Mouse (Mus musculus) CH12.LX (cell line): ENCODE measurements at regions not wholly inside any gene's neighbourhood (a gene's known extent, or its start where the extent isn't known, plus 50 kb on each side); places are given as distances from the start of the nearest gene placed in this dataset.

Source experiments
- DNase-seq: peaks from one replicate; pipeline ENCODE4 v3.0.0-alpha.2; 2013; ENCODE audit errors: extremely low read depth
- H3K27ac ChIP-seq: 2 replicates; pipeline ENCODE4 v1.5.1; 2012; ENCODE audit warnings: low read depth, mild to moderate bottlenecking, control low read depth, moderate library complexity; ENCODE audit not compliant: insufficient read depth
- H3K27me3 ChIP-seq: replicated peaks from 2 replicates; pipeline ENCODE3; 2012; ENCODE audit warnings: inconsistent platforms
- H3K36me3 ChIP-seq, 2 experiments: replicated peaks in 1 of 2; 2 replicates each; pipeline versions ENCODE3 to v1.6.1; 2012; ENCODE audit warnings: inconsistent platforms in 1 of 2, low read length in 1 of 2, mild to moderate bottlenecking in 1 of 2, mixed read lengths in 1 of 2, moderate library complexity in 1 of 2; ENCODE audit not compliant: control insufficient read depth in 1 of 2, insufficient read depth in 1 of 2
- H3K4me1 ChIP-seq, 2 experiments: 2 replicates each; pipeline ENCODE4 v1.6.1; 2012; ENCODE audit warnings: inconsistent platforms in 1 of 2, moderate library complexity in 1 of 2; ENCODE audit not compliant: insufficient read depth in 2 of 2, control insufficient read depth in 1 of 2
- H3K4me2 ChIP-seq: 2 replicates; pipeline ENCODE4 v1.6.1; 2012; ENCODE audit warnings: low read depth, mild to moderate bottlenecking, control low read depth; ENCODE audit not compliant: poor library complexity, insufficient read depth, severe bottlenecking
- H3K4me3 ChIP-seq, 3 experiments: fragments of 150-350 bp in 1 of 3; sonication (generic) in 1 of 3; replicated peaks in 1 of 3; 2 replicates each; pipeline versions ENCODE3 to v1.5.1; 2011 to 2012; ENCODE audit warnings: low read depth in 2 of 3, low read length in 2 of 3, mild to moderate bottlenecking in 2 of 3, moderate library complexity in 2 of 3, control low read depth in 1 of 3, improper control_type of control experiment in 1 of 3, inconsistent platforms in 1 of 3, mixed read lengths in 1 of 3; ENCODE audit not compliant: poor library complexity in 1 of 3
- H3K79me2 ChIP-seq: replicated peaks from 2 replicates; pipeline ENCODE4 v1.6.1; 2012; ENCODE audit warnings: mild to moderate bottlenecking, moderate library complexity; ENCODE audit not compliant: control insufficient read depth, poor library complexity, insufficient read depth, severe bottlenecking; ENCODE audit errors: extremely low read depth
- H3K9ac ChIP-seq: 2 replicates; pipeline ENCODE4 v1.6.1; 2012; ENCODE audit warnings: low read depth, mild to moderate bottlenecking, control low read depth, moderate library complexity; ENCODE audit not compliant: insufficient read depth
- H3K9me3 ChIP-seq: replicated peaks from 2 replicates; pipeline ENCODE3; 2012; ENCODE audit warnings: low read length, inconsistent platforms, mixed read lengths
- BHLHE40 ChIP-seq: IDR thresholded peaks from 2 replicates; pipeline ENCODE4 v1.6.1; 2011; ENCODE audit warnings: mild to moderate bottlenecking, low read depth, low read length, improper control_type of control experiment
- CHD1 ChIP-seq: IDR thresholded peaks from 2 replicates; pipeline ENCODE4 v1.6.1; 2012; ENCODE audit warnings: low read depth, low read length, improper control_type of control experiment, inconsistent platforms
- CHD2 ChIP-seq: IDR thresholded peaks from 2 replicates; pipeline ENCODE4 v1.6.1; 2011; ENCODE audit warnings: low read length, improper control_type of control experiment
- CTCF ChIP-seq, 2 experiments: IDR thresholded peaks in 1 of 2; conservative IDR thresholded peaks in 1 of 2; 2 replicates each; pipeline ENCODE4 v1.5.1; 2011 to 2012; ENCODE audit warnings: low read depth in 2 of 2, low read length in 2 of 2, improper control_type of control experiment in 1 of 2, inconsistent platforms in 1 of 2, mild to moderate bottlenecking in 1 of 2, moderate library complexity in 1 of 2
- E2F4 ChIP-seq: IDR thresholded peaks from 2 replicates; pipeline ENCODE4 v1.6.1; 2011; ENCODE audit warnings: low read depth, low read length, improper control_type of control experiment; ENCODE audit not compliant: insufficient replicate concordance
- ELF1 ChIP-seq: IDR thresholded peaks from 2 replicates; pipeline ENCODE4 v1.6.1; 2014; ENCODE audit warnings: low read depth, mild to moderate bottlenecking, inconsistent platforms, low read length, improper control_type of control experiment
- EP300 ChIP-seq: IDR thresholded peaks from 2 replicates; pipeline ENCODE4 v1.6.1; 2011; ENCODE audit warnings: low read length, improper control_type of control experiment
- ETS1 ChIP-seq: conservative IDR thresholded peaks from 2 replicates; pipeline ENCODE4 v1.6.1; 2012; ENCODE audit warnings: low read depth, mild to moderate bottlenecking, inconsistent platforms, low read length, improper control_type of control experiment, moderate library complexity
- GABPA ChIP-seq: IDR thresholded peaks from 2 replicates; pipeline ENCODE4 v1.6.1; 2012; ENCODE audit warnings: low read depth, low read length, improper control_type of control experiment, inconsistent platforms; ENCODE audit not compliant: insufficient replicate concordance
- HCFC1 ChIP-seq: IDR thresholded peaks from 2 replicates; pipeline ENCODE4 v1.6.1; 2012; ENCODE audit warnings: low read depth, mild to moderate bottlenecking, inconsistent platforms, low read length, improper control_type of control experiment
- IRF4 ChIP-seq: IDR thresholded peaks from 2 replicates; pipeline ENCODE4 v1.6.1; 2014; ENCODE audit warnings: low read depth, mild to moderate bottlenecking, inconsistent platforms, low read length, improper control_type of control experiment
- JUN ChIP-seq: IDR thresholded peaks from 2 replicates; pipeline ENCODE4 v1.6.1; 2011; ENCODE audit warnings: low read depth, mild to moderate bottlenecking, low read length, improper control_type of control experiment, moderate library complexity; ENCODE audit not compliant: insufficient read depth
- JUND ChIP-seq: conservative IDR thresholded peaks from 2 replicates; pipeline ENCODE4 v1.6.1; 2011; ENCODE audit warnings: low read depth, low read length, improper control_type of control experiment
- KAT2A ChIP-seq: IDR thresholded peaks from 2 replicates; pipeline ENCODE4 v1.6.1; 2012; ENCODE audit warnings: low read length, improper control_type of control experiment, inconsistent platforms; ENCODE audit not compliant: insufficient replicate concordance
- MAFK ChIP-seq: IDR thresholded peaks from 2 replicates; pipeline ENCODE4 v1.6.1; 2011; ENCODE audit warnings: low read length, improper control_type of control experiment; ENCODE audit not compliant: insufficient replicate concordance
- MAX ChIP-seq: IDR thresholded peaks from 2 replicates; pipeline ENCODE4 v1.6.1; 2011; ENCODE audit warnings: low read length, improper control_type of control experiment
- MAZ ChIP-seq: IDR thresholded peaks from 2 replicates; pipeline ENCODE4 v1.6.1; 2012; ENCODE audit warnings: low read depth, mild to moderate bottlenecking, inconsistent platforms, low read length, improper control_type of control experiment, moderate library complexity
- MEF2A ChIP-seq: IDR thresholded peaks from 2 replicates; pipeline ENCODE4 v1.6.1; 2014; ENCODE audit warnings: low read depth, mild to moderate bottlenecking, inconsistent platforms, low read length, improper control_type of control experiment, borderline replicate concordance
- MXI1 ChIP-seq: IDR thresholded peaks from 2 replicates; pipeline ENCODE4 v1.6.1; 2011; ENCODE audit warnings: mild to moderate bottlenecking, low read depth, low read length, improper control_type of control experiment
- MYC ChIP-seq: IDR thresholded peaks from 2 replicates; pipeline ENCODE4 v1.6.1; 2011; ENCODE audit warnings: low read depth, mild to moderate bottlenecking, improper control_type of control experiment, low read length
- NELFE ChIP-seq: IDR thresholded peaks from 2 replicates; pipeline ENCODE4 v1.6.1; 2011; ENCODE audit warnings: low read depth, low read length, improper control_type of control experiment
- NRF1 ChIP-seq: IDR thresholded peaks from 2 replicates; pipeline ENCODE4 v1.6.1; 2014; ENCODE audit warnings: low read depth, mild to moderate bottlenecking, inconsistent platforms, low read length, improper control_type of control experiment, moderate library complexity
- PAX5 ChIP-seq: IDR thresholded peaks from 2 replicates; pipeline ENCODE4 v1.6.1; 2012; ENCODE audit warnings: low read length, inconsistent platforms, mixed read lengths
- POLR2A ChIP-seq: IDR thresholded peaks from 2 replicates; pipeline ENCODE4 v1.6.1; 2011; ENCODE audit warnings: low read depth, mild to moderate bottlenecking, improper control_type of control experiment, low read length
- POLR2AphosphoS2 ChIP-seq: IDR thresholded peaks from 2 replicates; pipeline ENCODE4 v1.6.1; 2011; ENCODE audit warnings: low read depth, low read length, improper control_type of control experiment
- RAD21 ChIP-seq: IDR thresholded peaks from 2 replicates; pipeline ENCODE4 v1.6.1; 2011; ENCODE audit warnings: low read depth, mild to moderate bottlenecking, low read length, improper control_type of control experiment, moderate library complexity
- RCOR1 ChIP-seq: conservative IDR thresholded peaks from 2 replicates; pipeline ENCODE4 v1.6.1; 2012; ENCODE audit warnings: low read depth, mild to moderate bottlenecking, inconsistent platforms, low read length, improper control_type of control experiment
- SIN3A ChIP-seq: IDR thresholded peaks from 2 replicates; pipeline ENCODE4 v1.6.1; 2012; ENCODE audit warnings: low read length, improper control_type of control experiment, inconsistent platforms
- SMC3 ChIP-seq: IDR thresholded peaks from 2 replicates; pipeline ENCODE4 v1.6.1; 2011; ENCODE audit warnings: low read depth, low read length, improper control_type of control experiment
- TBP ChIP-seq: conservative IDR thresholded peaks from 2 replicates; pipeline ENCODE4 v1.6.1; 2011; ENCODE audit warnings: low read depth, low read length, improper control_type of control experiment
- TCF12 ChIP-seq: IDR thresholded peaks from 2 replicates; pipeline ENCODE4 v1.6.1; 2014; ENCODE audit warnings: low read depth, mild to moderate bottlenecking, inconsistent platforms, low read length, improper control_type of control experiment
- UBTF ChIP-seq: IDR thresholded peaks from 2 replicates; pipeline ENCODE4 v1.6.1; 2012; ENCODE audit warnings: low read depth, mild to moderate bottlenecking, inconsistent platforms, low read length, improper control_type of control experiment, moderate library complexity
- USF1 ChIP-seq: IDR thresholded peaks from 2 replicates; pipeline ENCODE4 v1.6.1; 2014; ENCODE audit warnings: low read depth, mild to moderate bottlenecking, inconsistent platforms, low read length, improper control_type of control experiment
- USF2 ChIP-seq: conservative IDR thresholded peaks from 2 replicates; pipeline ENCODE4 v1.6.1; 2011; ENCODE audit warnings: low read depth, low read length, improper control_type of control experiment
- ZC3H11A ChIP-seq: IDR thresholded peaks from 2 replicates; pipeline ENCODE4 v1.6.1; 2012; ENCODE audit warnings: low read depth, mild to moderate bottlenecking, inconsistent platforms, low read length, improper control_type of control experiment
- ZKSCAN1 ChIP-seq: IDR thresholded peaks from 2 replicates; pipeline ENCODE4 v1.6.1; 2012; ENCODE audit warnings: low read depth, inconsistent platforms, low read length, improper control_type of control experiment, borderline replicate concordance
- ZMIZ1 ChIP-seq: IDR thresholded peaks from 2 replicates; pipeline ENCODE4 v1.6.1; 2012; ENCODE audit warnings: low read depth, mild to moderate bottlenecking, inconsistent platforms, low read length, improper control_type of control experiment
- ZNF384 ChIP-seq: IDR thresholded peaks from 2 replicates; pipeline ENCODE4 v1.6.1; 2012; ENCODE audit warnings: low read depth, low read length, improper control_type of control experiment, inconsistent platforms
- dilution Hi-C: fragments of 300-500 bp; cut with MboI; formaldehyde crosslinking; loops from 2 replicates; pipeline ENCODE4 v1.14.3; 2020; ENCODE audit warnings: low sequenced_read_pairs; ENCODE audit not compliant: extremely low pct_unique_long_range_greater_than_20kb, extremely low pct_ligation_motif_present
- in situ Hi-C: fragments of 300-500 bp; cut with MboI; formaldehyde crosslinking; loops from 3 replicates; pipeline ENCODE4 v1.14.3; 2019; ENCODE audit warnings: low sequenced_read_pairs, low pct_ligation_motif_present, low pct_unique_long_range_greater_than_20kb, mixed read lengths

GRCm38 (mm10) chr1:189085245-189085644 is 77.6 kb upstream of the Kctd3 start:
- H3K27ac ChIP-seq = no peak overlapping the region
- DNase-seq = peak; percentile 79
- H3K79me2 ChIP-seq = no peaks in the 10 kb centered on the region
- H3K36me3 ChIP-seq = no peaks in the 10 kb centered on the region
- peaks cover 4 to 12% of the 10 kb centered on the region in 2 experiments; a peak in 3 of 4 replicates for H3K4me1 ChIP-seq
- 0 out of 2 replicates have a peak, but pooled peaks have one; percentile 15 for TF ChIP-seq ETS1
- TF ChIP-seq MEF2A = no peak
- TF ChIP-seq EP300 = peak; percentile 82
- no peak for TF ChIP-seq HCFC1
- no peak for TF ChIP-seq ZC3H11A
- TF ChIP-seq CHD1 = no peak
- no peak for TF ChIP-seq TBP
- TF ChIP-seq RCOR1 = no peak
- TF ChIP-seq E2F4 = no peak
- no peak for TF ChIP-seq IRF4
- TF ChIP-seq MYC = no peak
- no peak for TF ChIP-seq NELFE
- no peak for TF ChIP-seq USF1
- TF ChIP-seq SIN3A = no peak
- peak; percentile 60; the same call in 1 of the 2 replicates for TF ChIP-seq MAFK
- no peak for TF ChIP-seq POLR2A
- TF ChIP-seq JUND = no peak
- TF ChIP-seq GABPA = no peak
- no peak for TF ChIP-seq KAT2A
- TF ChIP-seq CTCF (conservative IDR thresholded peaks at IDR 0.05 in 1 of 2, IDR thresholded peaks at IDR 0.05 in 1 of 2; ENCODE audit: low read depth in 2 of 2, low read length in 2 of 2) = no peak
- no peak for TF ChIP-seq MAZ
- no peak for TF ChIP-seq PAX5
- no peak for TF ChIP-seq ELF1
- TF ChIP-seq JUN = no peak
- TF ChIP-seq MXI1 = no peak
- TF ChIP-seq BHLHE40 = peak; percentile 76
- no peak for TF ChIP-seq UBTF
- TF ChIP-seq USF2 = no peak
- TF ChIP-seq POLR2AphosphoS2 = no peak
- TF ChIP-seq NRF1 = no peak
- peak; percentile 43; the same call in 1 of the 2 replicates for TF ChIP-seq TCF12
- no peak for TF ChIP-seq ZKSCAN1
- no peak for TF ChIP-seq ZMIZ1
- TF ChIP-seq CHD2 = no peak
- no peak for TF ChIP-seq RAD21
- TF ChIP-seq MAX = no peak
- no peak for TF ChIP-seq ZNF384
- TF ChIP-seq SMC3 = no peak
- no peak overlapping the region for H3K9ac ChIP-seq
- in situ Hi-C loops = no loop called here
- dilution Hi-C loops = no loop called here
- H3K4me3 ChIP-seq = no peak overlapping the region
- H3K9me3 ChIP-seq = peaks cover 22% of the 10 kb centered on the region
- peaks cover 29% of the 10 kb centered on the region for H3K27me3 ChIP-seq
- no peak overlapping the region for H3K4me2 ChIP-seq
